Mouse (Mus musculus): Measurements from ENCODE around the gene Hmgcs2.

- no peak for TF ChIP-seq CTCF (IDR thresholded peaks at IDR 0.05; ENCODE audit: low read depth, low read length)
- TF ChIP-seq POLR2A (IDR thresholded peaks at IDR 0.05; ENCODE audit: insufficient read depth, low read length) = no peak
- no peak for TF ChIP-seq EP300 (IDR thresholded peaks at IDR 0.05; ENCODE audit: insufficient read depth, low read depth, low read length)
Measured at GRCm38 (mm10) chr3:98280204-98280932, at the start of gene Hmgcs2.

All from ES-Bruce4 (cell line).